Mouse (Mus musculus) embryonic facial prominence, embryonic 13.5 days (tissue): ENCODE data around the gene Vsir. TPM values are rescaled to one million over a fixed set of nuclear protein-coding genes. Genes with fewer than 3 reads are reported as not detected.

Experiments
- ATAC-seq: fragments of 200-750 bp; cut with Nextera tagmentation; 2 replicates; pipeline ENCODE4 v1.8.0; 2017; ENCODE audit warnings: low read depth; ENCODE audit not compliant: insufficient number of reproducible peaks, insufficient read depth, low FRiP score, low TSS enrichment
- H3K27ac ChIP-seq: fragments of 300-500 bp; sonication (generic); 2 replicates; pipeline ENCODE4 v1.5.1; 2015; ENCODE audit warnings: moderate library complexity, mild to moderate bottlenecking, inconsistent platforms
- H3K27me3 ChIP-seq: fragments of 300-500 bp; sonication (generic); 2 replicates; pipeline ENCODE4 v1.6.1; 2015; ENCODE audit warnings: mild to moderate bottlenecking, inconsistent platforms
- H3K36me3 ChIP-seq: fragments of 300-500 bp; sonication (generic); 2 replicates; pipeline ENCODE4 v1.6.1; 2015; ENCODE audit warnings: mild to moderate bottlenecking, inconsistent platforms
- H3K4me1 ChIP-seq: fragments of 300-500 bp; sonication (generic); 2 replicates; pipeline ENCODE4 v1.6.1; 2015; ENCODE audit warnings: inconsistent platforms
- H3K4me2 ChIP-seq: fragments of 300-500 bp; sonication (generic); 2 replicates; pipeline ENCODE4 v1.6.1; 2015; ENCODE audit warnings: moderate library complexity, mild to moderate bottlenecking, inconsistent platforms
- H3K4me3 ChIP-seq: fragments of 300-500 bp; sonication (generic); 2 replicates; pipeline ENCODE4 v1.5.1; 2015; ENCODE audit warnings: mild to moderate bottlenecking, inconsistent platforms
- H3K9ac ChIP-seq: fragments of 300-500 bp; sonication (generic); 2 replicates; pipeline ENCODE4 v1.6.1; 2015; ENCODE audit warnings: mild to moderate bottlenecking, inconsistent platforms
- H3K9me3 ChIP-seq: fragments of 300-500 bp; sonication (generic); 2 replicates; pipeline ENCODE4 v1.6.1; 2016; ENCODE audit warnings: inconsistent platforms
- WGBS: fragments of 180-500 bp; shearing (Covaris S2); methylation state at CpG from one replicate; pipeline ENCODE4 v1.1.7; 2015; ENCODE audit warnings: mixed read lengths; 5-methylcytosine and 5-hydroxymethylcytosine counted together
- polyA plus RNA-seq: library from polyadenylated mRNA; unstranded; fragments of >200 nt; fragmentation: Nextera tagmentation; extraction: Ambion mirVana; gene quantifications from 2 replicates; pipeline ENCODE4 v1.2.1, GENCODE M21; 2015

The Vsir gene
- polyA plus RNA-seq, 1 experiment from 2014 or later = 1.9 TPM

DNA sequence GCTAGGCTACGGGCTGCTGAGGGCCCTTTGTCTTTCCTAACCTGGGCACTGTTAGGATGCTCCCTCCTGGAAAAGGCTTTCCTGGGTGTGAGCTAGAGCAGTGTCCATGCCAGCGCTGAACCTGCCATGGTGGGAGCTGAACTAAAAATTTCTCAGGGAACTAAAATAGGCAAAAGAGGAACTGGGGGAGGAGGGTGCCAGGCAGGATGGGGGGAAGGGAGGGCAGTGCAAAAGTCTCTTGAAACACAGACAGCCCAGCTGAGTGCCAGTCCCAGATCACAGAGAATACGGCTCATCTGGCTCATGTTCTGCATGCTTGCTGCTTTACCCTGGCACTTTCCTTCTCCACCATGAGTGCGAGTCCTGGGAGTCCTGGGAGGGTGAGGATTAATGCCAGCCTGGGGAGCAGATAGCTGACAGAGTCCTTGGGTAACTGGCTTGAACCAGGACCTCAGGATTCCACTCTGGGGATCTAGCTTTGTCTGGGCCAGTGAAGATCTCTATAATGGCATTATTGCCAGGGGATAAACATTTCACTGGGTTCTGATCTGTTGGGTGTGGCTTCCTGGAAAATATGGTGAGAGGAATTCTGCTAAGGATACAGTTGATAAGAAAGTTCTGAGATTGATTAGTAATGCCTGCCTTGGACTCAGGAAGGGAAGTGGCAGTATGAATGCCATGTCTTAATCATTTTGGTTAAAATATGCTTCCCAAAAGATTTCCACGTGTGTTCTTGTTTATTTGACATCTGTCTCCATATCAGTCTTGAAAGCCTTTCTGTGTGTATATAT is 25.1 kb downstream of the Vsir start:
- 75% methylated on average over 5 of the region's 5 CpGs for WGBS
- H3K4me2 ChIP-seq = no peak overlapping the region
- no peak for ATAC-seq

DNA sequence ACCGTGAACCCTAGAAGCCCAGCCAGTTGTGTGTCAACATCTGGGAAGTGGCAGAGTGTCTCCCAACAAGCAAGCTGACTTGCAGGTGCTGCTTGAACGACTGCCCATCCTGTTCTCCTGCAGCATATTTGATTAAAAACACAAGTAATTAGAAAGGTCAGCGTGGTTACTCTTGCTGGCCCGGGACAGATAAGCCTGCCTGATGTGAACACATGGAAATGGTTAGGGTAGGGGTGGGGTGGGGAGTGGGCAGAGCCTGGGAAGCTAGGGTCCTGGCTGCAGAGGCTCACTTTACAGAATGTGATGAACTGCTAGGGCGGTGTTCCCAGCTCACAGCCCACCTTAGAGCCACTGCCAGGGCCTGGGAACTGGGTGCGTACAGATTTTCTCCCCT is 26.9 kb downstream of the Vsir start:
- H3K36me3 ChIP-seq = no peaks in the 10 kb centered on the region
- H3K27ac ChIP-seq = peak overlapping the region; percentile 4; the same call in 1 of the 2 replicates
- no peak overlapping the region for H3K4me3 ChIP-seq
- ATAC-seq = no peak
- 19% methylated on average over 6 of the region's 6 CpGs for WGBS
- H3K4me2 ChIP-seq = no peak overlapping the region
- H3K27me3 ChIP-seq = no peaks in the 10 kb centered on the region
- H3K9ac ChIP-seq = no peak overlapping the region
- no peaks in the 10 kb centered on the region for H3K9me3 ChIP-seq
- H3K4me1 ChIP-seq = peaks cover 20% of the 10 kb centered on the region

More for the DNA sequence above, 25.1 kb downstream of the Vsir start:
- peaks cover 20% of the 10 kb centered on the region for H3K4me1 ChIP-seq
- no peaks in the 10 kb centered on the region for H3K9me3 ChIP-seq
- no peaks in the 10 kb centered on the region for H3K27me3 ChIP-seq
- no peak overlapping the region for H3K9ac ChIP-seq
- no peak overlapping the region for H3K4me3 ChIP-seq
- no peak overlapping the region for H3K27ac ChIP-seq
- no peaks in the 10 kb centered on the region for H3K36me3 ChIP-seq

DNA sequence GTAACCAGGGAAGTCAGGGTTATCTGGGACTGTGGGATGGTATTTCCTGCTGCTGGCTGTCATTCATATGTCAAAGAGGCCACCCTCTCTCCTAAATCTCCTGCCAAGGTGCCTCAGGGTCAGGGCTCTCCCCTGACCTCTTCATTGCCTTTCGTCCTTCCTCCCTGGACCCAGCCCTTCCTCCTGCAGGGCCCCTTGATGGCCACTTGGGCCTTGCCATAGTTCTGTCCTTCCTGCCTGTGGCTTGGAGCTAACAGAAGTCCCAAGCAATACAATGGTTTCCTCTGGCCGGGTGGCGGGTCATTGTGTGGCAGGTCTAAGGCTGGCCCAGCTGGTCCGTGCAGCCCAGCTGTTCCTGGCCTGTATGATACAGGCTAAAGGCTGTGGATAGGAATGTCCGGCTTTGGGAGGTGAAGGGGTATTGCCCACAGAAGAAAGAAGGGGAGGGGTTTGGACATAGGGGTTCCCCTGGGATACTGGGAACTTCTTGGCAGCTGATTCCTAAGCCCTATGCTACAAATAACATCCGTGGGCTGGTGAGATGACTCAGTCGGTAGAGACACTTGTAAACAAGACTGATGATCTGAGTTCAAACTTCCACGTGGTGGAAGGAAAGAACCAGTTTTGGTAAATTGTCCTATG is 27.4 kb downstream of the Vsir start:
- H3K9me3 ChIP-seq = no peaks in the 10 kb centered on the region
- H3K4me1 ChIP-seq = peaks cover 20% of the 10 kb centered on the region
- no peak overlapping the region for H3K4me2 ChIP-seq
- 35% methylated on average over 8 of the region's 8 CpGs for WGBS
- ATAC-seq = no peak
- 0 out of 2 replicates have a peak overlapping the region, but pooled peaks have one; percentile 21 for H3K9ac ChIP-seq
- no peaks in the 10 kb centered on the region for H3K36me3 ChIP-seq
- no peak overlapping the region for H3K4me3 ChIP-seq
- H3K27ac ChIP-seq = peak overlapping the region; percentile 4; the same call in 1 of the 2 replicates
- no peaks in the 10 kb centered on the region for H3K27me3 ChIP-seq

DNA sequence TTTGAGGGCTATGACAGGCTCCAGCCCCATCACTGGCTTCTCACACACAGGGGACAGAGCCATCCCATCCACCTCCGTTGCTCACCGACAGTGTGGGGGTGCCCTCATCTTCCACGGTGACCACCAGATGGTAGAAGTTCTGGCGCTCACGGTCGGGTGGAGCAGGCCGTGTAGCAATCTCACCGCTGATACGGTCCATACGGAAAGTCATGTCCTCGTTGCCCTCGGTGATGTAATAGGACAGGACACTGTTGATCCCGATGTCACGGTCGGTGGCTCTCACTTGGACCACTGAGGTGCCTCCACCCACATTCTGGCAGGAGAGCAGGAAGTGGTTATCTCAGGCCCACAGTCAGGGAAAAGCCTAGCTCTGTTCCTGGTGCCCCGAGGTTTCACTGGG is 30.1 kb downstream of the Vsir start:
- no peak overlapping the region for H3K4me2 ChIP-seq
- H3K9ac ChIP-seq = no peak overlapping the region
- WGBS = 88% methylated on average over 16 of the region's 16 CpGs
- no peaks in the 10 kb centered on the region for H3K9me3 ChIP-seq
- peak; percentile 38; the same call in 1 of the 2 replicates for ATAC-seq
- no peak overlapping the region for H3K4me3 ChIP-seq
- H3K27me3 ChIP-seq = no peaks in the 10 kb centered on the region
- no peaks in the 10 kb centered on the region for H3K36me3 ChIP-seq
- H3K27ac ChIP-seq = no peak overlapping the region
- peaks cover 21% of the 10 kb centered on the region for H3K4me1 ChIP-seq

DNA sequence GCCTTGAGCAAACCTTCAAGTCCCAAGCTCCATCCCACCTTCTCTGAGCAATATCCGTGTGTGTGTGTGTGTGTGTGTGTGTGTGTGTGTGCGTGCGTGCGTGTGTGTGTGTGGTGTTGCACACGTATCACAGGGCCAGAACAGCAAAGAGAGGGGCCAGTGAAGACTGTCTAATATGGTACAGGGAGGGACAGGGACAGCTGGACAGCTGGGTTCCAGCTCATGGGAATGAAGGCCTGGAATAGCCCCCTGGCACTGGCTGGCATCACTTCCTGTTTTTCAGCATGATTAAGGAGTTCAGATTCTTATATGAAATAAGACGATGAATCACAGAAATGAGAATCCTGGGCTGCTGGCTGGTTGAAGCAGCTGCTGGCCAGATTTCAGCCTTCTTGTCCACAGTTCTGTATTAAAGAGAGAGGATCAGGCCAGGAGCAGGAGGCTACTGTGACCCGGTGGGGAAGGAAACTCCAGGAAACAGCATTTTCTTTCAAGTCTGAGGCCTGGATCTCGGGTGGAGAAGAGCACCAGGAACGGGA is 32.8 kb downstream of the Vsir start:
- WGBS = 71% methylated on average over 9 of the region's 9 CpGs
- no peak for ATAC-seq
- no peaks in the 10 kb centered on the region for H3K27me3 ChIP-seq

DNA sequence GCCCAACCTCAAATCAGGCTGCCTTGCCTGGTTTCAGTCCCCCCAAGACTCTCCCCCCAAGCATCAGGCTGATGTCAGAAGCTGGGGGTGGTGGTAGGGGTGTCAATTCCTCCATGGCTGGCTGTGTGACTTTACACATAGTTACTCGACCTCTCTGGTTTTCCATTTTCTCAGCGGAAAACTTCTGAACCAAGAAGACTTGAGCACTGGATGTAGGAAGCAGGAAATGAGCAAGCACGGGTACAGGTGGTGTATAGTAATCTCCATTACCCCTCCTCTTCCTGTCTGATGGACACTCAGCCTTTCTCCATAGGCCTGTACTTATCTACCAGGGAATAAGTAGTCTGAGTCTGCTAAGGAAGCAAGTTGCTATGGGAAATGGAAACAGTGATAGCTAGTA is 33.6 kb downstream of the Vsir start:
- H3K27ac ChIP-seq = 0 out of 2 replicates have a peak overlapping the region, but pooled peaks have one; percentile 22
- no peak overlapping the region for H3K4me2 ChIP-seq
- no peaks in the 10 kb centered on the region for H3K9me3 ChIP-seq
- no peak for ATAC-seq
- no peak overlapping the region for H3K4me3 ChIP-seq
- H3K4me1 ChIP-seq = peaks cover 12% of the 10 kb centered on the region
- no peaks in the 10 kb centered on the region for H3K27me3 ChIP-seq
- 66% methylated on average over 3 of the region's 3 CpGs for WGBS
- H3K9ac ChIP-seq = no peak overlapping the region
- H3K36me3 ChIP-seq = no peaks in the 10 kb centered on the region

More for the DNA sequence above, 32.8 kb downstream of the Vsir start:
- no peaks in the 10 kb centered on the region for H3K9me3 ChIP-seq
- no peak overlapping the region for H3K4me2 ChIP-seq
- no peak overlapping the region for H3K9ac ChIP-seq
- peaks cover 12% of the 10 kb centered on the region for H3K4me1 ChIP-seq
- no peak overlapping the region for H3K4me3 ChIP-seq
- 0 out of 2 replicates have a peak overlapping the region, but pooled peaks have one; percentile 22 for H3K27ac ChIP-seq
- no peaks in the 10 kb centered on the region for H3K36me3 ChIP-seq

DNA sequence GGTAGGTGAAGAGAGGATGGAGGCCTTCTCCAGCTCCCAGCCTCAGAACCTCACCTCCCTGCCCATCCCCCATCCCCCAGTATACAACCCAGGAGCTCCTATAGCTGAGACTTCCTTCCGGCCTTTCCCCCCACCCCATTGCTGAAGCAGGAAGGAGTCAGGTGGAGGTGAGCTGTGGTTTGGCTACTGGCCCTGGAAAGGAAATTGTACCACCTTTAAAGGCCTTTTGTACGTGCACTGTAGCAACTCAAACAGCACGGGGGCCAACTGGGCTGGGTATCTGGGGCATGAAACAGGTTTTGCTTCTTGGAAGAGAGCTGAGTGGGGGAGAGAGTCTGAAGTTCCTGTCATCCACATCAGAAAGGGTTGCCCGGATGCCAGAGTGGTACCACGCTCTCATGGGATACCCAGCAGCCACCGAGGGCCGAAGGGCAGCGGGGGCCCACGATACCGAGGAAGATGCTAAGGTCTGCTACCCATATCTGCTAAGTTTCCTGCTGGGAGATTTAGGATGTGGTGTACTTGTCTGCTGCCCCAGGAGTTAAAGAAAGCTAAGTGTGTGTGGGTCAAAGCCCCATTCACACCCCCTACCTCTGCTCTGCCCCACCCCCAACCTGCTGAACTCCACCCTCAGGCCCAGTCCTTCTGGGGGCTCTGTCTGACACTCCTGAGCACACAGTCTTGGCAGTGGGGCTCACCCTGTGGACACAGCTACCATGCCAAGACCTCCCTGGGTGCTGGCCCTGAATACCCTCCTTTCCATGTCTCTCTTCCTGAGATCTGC is 34.7 kb downstream of the Vsir start:
- H3K9ac ChIP-seq = no peak overlapping the region

DNA sequence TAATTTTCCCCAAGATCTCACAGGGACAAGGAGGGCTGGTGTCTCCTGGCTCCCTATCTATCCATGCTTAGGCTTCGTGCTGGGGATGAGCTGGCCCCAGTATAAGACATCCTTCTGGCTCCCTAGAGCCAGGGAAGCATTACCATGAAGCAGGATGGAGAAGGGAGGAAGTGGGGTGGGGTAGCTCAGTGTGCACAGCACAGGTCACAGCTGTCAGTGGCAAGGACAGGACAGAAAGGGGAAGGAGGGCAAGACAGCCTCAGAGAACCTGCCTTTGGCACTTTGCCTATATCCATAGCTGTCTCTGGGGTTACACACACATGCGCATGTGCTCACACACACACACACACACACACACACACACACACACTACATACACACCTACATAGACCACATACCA is 41.7 kb downstream of the Vsir start:
- H3K9me3 ChIP-seq = no peaks in the 10 kb centered on the region
- no peaks in the 10 kb centered on the region for H3K27me3 ChIP-seq
- no peaks in the 10 kb centered on the region for H3K36me3 ChIP-seq
- 0 out of 2 replicates have a peak, but pooled peaks cover 3% of the 10 kb centered on the region for H3K4me1 ChIP-seq
- H3K4me3 ChIP-seq = no peak overlapping the region
- H3K27ac ChIP-seq = no peak overlapping the region
- no peak overlapping the region for H3K4me2 ChIP-seq
- H3K9ac ChIP-seq = no peak overlapping the region
- no peak for ATAC-seq
- 85% methylated on average over 2 of the region's 2 CpGs for WGBS

More for the DNA sequence above, 34.7 kb downstream of the Vsir start:
- Histone ChIP-seq H3K4me2 (no peak overlapping the region), H3K27me3 (no peaks in the 10 kb centered on the region), H3K4me3 (no peak overlapping the region), H3K27ac (no peak overlapping the region), H3K36me3 (no peaks in the 10 kb centered on the region), H3K9me3 (no peaks in the 10 kb centered on the region), H3K4me1 (peaks cover 12% of the 10 kb centered on the region)
- 64% methylated on average over 10 of the region's 10 CpGs for WGBS
- ATAC-seq = no peak

DNA sequence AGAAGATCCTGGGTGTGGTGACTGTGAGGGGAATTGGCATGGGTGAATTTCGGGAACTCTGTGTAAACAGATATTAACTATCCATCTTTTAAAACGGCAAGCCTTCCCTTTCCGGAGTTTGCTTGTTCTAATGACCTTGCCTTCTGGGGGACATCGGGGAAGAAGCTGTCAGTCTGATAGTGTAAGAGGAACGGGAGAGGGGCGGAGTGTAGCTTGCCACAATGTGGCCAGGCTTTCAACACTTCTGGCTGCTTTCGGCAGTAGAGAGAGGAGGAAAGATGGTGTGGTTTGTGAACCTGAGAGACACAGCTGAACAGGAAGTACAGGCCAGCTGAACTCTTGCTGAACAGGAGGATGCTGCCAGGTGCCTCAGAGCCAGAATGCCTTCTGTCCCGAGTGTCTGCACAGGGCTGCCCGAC is 42.8 kb downstream of the Vsir start:
- Histone ChIP-seq H3K9ac (no peak overlapping the region), H3K4me3 (no peak overlapping the region), H3K9me3 (no peaks in the 10 kb centered on the region), H3K27ac (no peak overlapping the region), H3K36me3 (no peaks in the 10 kb centered on the region), H3K27me3 (no peaks in the 10 kb centered on the region), H3K4me2 (no peak overlapping the region), H3K4me1 (0 out of 2 replicates have a peak, but pooled peaks cover 3% of the 10 kb centered on the region)
- WGBS = 38% methylated on average over 9 of the region's 9 CpGs
- no peak for ATAC-seq

DNA sequence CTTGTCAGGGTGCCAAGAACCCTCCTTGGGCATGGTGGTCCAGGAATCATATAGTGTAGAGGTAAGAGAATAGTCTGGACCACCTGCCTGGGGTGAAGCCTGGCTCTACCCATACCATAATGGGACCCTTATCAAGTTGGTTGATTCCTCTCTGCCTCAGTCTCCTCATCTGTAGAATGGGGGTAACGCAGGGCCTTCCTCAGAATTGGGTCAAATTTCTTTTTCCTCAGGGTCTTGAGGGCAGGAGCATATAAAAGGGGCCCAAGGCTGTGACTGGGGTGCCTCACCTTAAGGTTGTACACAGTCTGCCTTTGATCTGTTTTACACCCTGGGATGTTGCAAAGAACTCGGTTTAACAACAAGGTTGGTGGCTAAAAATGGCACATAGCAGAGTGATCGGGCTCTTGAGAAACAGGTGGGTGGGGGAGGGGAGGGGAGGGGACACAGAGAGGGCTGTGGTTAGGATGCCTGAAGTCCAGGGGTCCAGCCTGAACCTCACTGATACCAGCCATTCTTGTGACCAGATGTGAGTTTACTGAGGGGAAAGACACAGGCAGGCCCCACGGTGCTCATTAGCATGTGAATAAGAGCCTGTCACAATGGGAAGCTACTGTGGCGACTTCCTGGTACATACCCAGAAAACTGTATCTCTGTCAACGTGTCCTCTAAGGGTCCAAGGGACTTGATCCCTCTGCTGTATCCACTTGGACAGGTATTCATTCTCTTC is 43.7 kb downstream of the Vsir start:
- Histone ChIP-seq H3K36me3 (no peaks in the 10 kb centered on the region), H3K27ac (no peak overlapping the region), H3K4me3 (no peak overlapping the region), H3K9ac (no peak overlapping the region), H3K4me1 (0 out of 2 replicates have a peak, but pooled peaks cover 3% of the 10 kb centered on the region), H3K4me2 (no peak overlapping the region), H3K27me3 (no peaks in the 10 kb centered on the region), H3K9me3 (no peaks in the 10 kb centered on the region)
- WGBS = 44% methylated on average over 6 of the region's 6 CpGs
- ATAC-seq = no peak
